Mouse (Mus musculus) neural tube, embryonic 15.5 days (tissue): ENCODE measurements around the gene Lrrc28. TPM values are rescaled to one million over a fixed set of nuclear protein-coding genes. Genes with fewer than 3 reads are reported as not detected.

ENCODE experiments used
- ATAC-seq: fragments of 200-750 bp; cut with Nextera tagmentation; 2 replicates; pipeline ENCODE4 v1.8.0; 2017; ENCODE audit warnings: mild to moderate bottlenecking, moderate TSS enrichment, moderate library complexity; ENCODE audit not compliant: low FRiP score
- H3K27ac ChIP-seq: fragments of 300-500 bp; sonication (generic); replicated peaks from 2 replicates; pipeline ENCODE4 v1.5.1; 2015; ENCODE audit warnings: mild to moderate bottlenecking, inconsistent platforms
- H3K27me3 ChIP-seq: fragments of 300-500 bp; sonication (generic); replicated peaks from 2 replicates; pipeline ENCODE4 v1.6.1; 2015; ENCODE audit warnings: inconsistent platforms
- H3K36me3 ChIP-seq: fragments of 300-500 bp; sonication (generic); 2 replicates; pipeline ENCODE4 v1.6.1; 2015; ENCODE audit warnings: inconsistent platforms
- H3K4me1 ChIP-seq: fragments of 300-500 bp; sonication (generic); 2 replicates; pipeline ENCODE4 v1.6.1; 2015; ENCODE audit warnings: inconsistent platforms
- H3K4me2 ChIP-seq: fragments of 300-500 bp; sonication (generic); 2 replicates; pipeline ENCODE4 v1.6.1; 2015; ENCODE audit warnings: inconsistent platforms, mild to moderate bottlenecking, moderate library complexity
- H3K4me3 ChIP-seq: fragments of 300-500 bp; sonication (generic); replicated peaks from 2 replicates; pipeline ENCODE4 v1.5.1; 2015; ENCODE audit warnings: mild to moderate bottlenecking, inconsistent platforms
- H3K9ac ChIP-seq: fragments of 300-500 bp; sonication (generic); replicated peaks from 2 replicates; pipeline ENCODE4 v1.6.1; 2015; ENCODE audit warnings: mild to moderate bottlenecking, inconsistent platforms
- H3K9me3 ChIP-seq: fragments of 300-500 bp; sonication (generic); replicated peaks from 2 replicates; pipeline ENCODE4 v1.6.1; 2016; ENCODE audit warnings: inconsistent platforms
- whole genome bisulfite sequencing: fragments of 180-500 bp; shearing (Covaris S2); methylation state at CpG from one replicate; pipeline ENCODE4 v1.1.7; 2015; ENCODE audit warnings: mixed read lengths; 5-methylcytosine and 5-hydroxymethylcytosine counted together
- polyA plus RNA-seq: library from polyadenylated mRNA; unstranded; fragments of >200 nt; fragmentation: Nextera tagmentation; extraction: Ambion mirVana; gene quantifications from 2 replicates; pipeline ENCODE4 v1.2.1, GENCODE M21; 2015

The Lrrc28 gene
- polyA plus RNA-seq, 1 experiment from 2014 or later: 24.0 TPM

DNA sequence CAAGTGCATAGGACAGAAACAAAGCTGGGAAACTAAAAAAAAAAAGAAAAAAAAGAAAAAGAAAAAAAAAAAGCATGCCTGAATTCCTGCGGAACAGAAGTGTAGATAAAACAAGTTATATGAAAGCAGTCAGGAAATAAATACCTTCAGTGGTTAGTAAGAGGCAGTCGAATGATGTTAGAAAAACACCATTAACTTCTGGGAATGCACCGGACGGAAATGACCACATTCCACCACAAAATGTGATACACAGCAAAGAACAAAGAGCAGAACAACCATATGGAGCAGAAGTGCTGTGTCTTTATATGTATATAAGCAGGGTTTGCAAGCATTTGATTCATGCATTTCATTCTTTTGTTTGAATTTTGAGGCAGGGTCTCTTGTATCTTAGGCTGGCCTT is 28.2 kb downstream of the Lrrc28 start:
- ATAC-seq: no peak
- no peak overlapping the region for H3K4me3 ChIP-seq
- no peaks in the 10 kb centered on the region for H3K36me3 ChIP-seq
- no peaks in the 10 kb centered on the region for H3K9me3 ChIP-seq
- H3K4me1 ChIP-seq: peaks cover 15% of the 10 kb centered on the region
- H3K27me3 ChIP-seq: no peaks in the 10 kb centered on the region
- H3K4me2 ChIP-seq: no peak overlapping the region
- H3K9ac ChIP-seq: no peak overlapping the region
- H3K27ac ChIP-seq: no peak overlapping the region
- WGBS: 82% methylated on average over 4 of the region's 4 CpGs

DNA sequence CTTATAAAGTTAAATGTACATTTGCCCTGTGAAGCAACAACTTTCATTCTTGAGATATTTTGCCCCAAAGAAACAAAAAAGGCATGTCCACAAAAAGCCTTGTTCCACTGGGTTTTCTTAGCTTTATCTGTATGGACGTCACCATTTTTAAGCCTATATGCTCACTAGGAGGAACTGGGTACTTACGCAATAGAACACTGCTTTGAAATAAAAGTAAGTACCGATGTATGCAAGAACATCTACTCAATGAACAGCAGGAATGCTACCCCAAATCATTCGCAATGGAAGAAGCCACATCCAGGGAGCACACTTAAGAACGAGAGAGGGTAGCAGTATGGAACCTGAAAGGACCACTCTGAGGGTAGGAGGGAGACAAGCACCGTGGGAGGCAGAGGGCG is 30.6 kb downstream of the Lrrc28 start:
- Histone ChIP-seq H3K27ac (no peak overlapping the region; the same call in 1 of the 2 replicates), H3K4me3 (no peak overlapping the region), H3K4me1 (peaks cover 15% of the 10 kb centered on the region), H3K27me3 (no peaks in the 10 kb centered on the region), H3K9ac (no peak overlapping the region), H3K9me3 (no peaks in the 10 kb centered on the region), H3K36me3 (no peaks in the 10 kb centered on the region), H3K4me2 (no peak overlapping the region)
- no peak for ATAC-seq
- 88% methylated on average over 7 of the region's 7 CpGs for WGBS

DNA sequence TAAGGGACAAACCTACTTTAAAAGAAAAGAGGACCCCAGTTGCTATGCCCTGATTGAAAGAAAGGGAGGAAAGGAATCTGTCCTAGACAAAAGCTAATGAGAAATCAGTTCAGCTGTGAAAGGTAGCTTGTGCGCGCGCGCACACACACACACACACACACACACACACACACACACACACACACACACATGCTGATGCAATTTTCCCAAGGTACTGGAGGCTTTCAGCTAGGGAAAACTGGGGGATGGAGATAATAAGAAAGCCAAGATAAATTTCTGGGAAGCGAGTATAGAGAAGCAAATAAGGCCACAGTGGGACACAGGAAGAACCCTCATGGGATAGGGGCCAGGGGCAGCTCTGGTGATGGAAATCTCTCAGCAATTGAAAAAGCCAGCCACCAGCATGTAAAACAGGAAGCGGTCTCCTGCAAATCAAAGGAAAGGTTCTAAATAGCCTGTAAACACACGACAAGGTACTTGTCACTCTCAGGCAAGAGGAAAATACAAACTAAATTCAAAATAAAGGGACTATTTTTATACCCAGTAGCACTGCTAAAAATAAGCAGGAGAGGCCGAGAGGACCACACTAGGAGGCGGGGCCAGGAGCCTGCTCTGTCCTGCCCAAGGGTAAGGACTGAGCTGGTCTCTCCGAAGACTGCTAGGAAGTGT is 31.1 kb downstream of the Lrrc28 start:
- no peak for ATAC-seq
- Histone ChIP-seq H3K36me3 (no peaks in the 10 kb centered on the region), H3K9me3 (no peaks in the 10 kb centered on the region), H3K9ac (no peak overlapping the region), H3K4me2 (no peak overlapping the region), H3K4me3 (no peak overlapping the region), H3K27me3 (no peaks in the 10 kb centered on the region), H3K4me1 (peaks cover 15% of the 10 kb centered on the region), H3K27ac (no peak overlapping the region; the same call in 1 of the 2 replicates)
- WGBS: 53% methylated on average over 10 of the region's 10 CpGs

DNA sequence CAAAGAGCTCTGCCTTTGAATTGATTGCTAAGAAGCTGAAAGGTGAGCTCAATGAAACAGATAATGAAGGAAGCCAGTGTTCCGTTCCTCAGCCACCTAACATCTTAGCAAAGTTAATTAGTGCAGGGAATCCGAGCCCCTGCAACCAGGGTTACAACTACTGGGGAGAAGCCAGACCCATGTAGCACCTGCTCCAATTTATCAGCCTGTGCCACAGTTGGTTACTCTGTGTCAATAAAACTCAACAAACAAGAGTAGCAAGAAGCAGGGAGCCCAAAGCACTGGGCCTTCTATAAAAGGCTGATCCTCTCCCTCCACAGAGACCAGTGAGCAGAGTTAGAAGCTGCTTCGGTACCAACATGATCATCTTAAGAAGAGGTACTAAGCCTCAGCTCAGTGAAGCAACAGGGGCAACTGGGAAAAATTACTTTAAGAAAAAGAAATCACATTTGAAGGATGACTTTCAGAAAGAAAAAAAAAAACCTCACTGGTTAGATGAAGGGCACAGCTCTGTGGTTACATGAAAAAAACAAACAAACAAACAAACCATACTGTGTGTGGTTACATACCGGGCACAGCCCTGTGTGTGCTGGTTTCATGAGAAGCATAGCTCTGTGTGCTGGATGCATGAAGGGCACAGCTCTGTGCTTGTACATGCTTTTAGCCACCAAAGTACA is 36.6 kb downstream of the Lrrc28 start:
- no peak overlapping the region for H3K4me3 ChIP-seq
- no peak for ATAC-seq
- peaks cover 20% of the 10 kb centered on the region; the same call in 1 of the 2 replicates for H3K4me1 ChIP-seq
- no peaks in the 10 kb centered on the region for H3K9me3 ChIP-seq
- 37% methylated on average over 4 of the region's 4 CpGs for WGBS
- H3K36me3 ChIP-seq: no peaks in the 10 kb centered on the region
- H3K4me2 ChIP-seq: no peak overlapping the region
- H3K9ac ChIP-seq: no peak overlapping the region
- H3K27ac ChIP-seq: 0 out of 2 replicates have a peak overlapping the region, but pooled peaks have one; percentile 1
- no peaks in the 10 kb centered on the region for H3K27me3 ChIP-seq

DNA sequence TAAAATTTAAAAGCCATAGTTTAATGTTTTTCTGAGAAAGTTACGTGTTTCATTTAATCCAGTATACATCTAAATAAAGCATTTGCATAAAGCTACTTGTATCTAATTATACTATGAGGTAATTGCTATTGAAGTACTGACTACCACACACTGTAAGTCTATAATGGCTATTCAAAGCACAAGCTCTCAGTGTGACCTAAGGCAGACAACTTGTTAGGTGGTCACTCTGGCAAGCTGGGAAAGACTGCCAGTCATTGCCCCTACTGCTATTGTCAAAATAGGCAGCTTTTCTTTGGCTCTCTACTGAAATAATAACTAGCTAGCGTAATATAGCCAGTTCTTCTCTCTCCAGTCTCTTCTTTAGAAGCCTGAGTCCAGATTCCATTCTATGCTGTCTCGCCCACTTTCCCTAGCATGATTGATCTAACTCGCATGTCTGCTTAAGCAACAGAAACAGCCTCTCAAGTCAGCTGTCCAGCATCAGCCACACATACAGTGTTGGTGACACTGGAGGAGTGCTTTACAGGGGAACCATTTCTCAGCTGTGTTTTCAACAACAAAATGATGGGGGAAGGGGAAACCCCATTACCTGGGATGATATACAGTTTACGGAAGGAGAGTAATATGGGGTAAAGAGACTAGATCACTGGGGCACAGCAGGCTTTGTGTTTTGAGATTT is 37.3 kb downstream of the Lrrc28 start:
- Histone ChIP-seq H3K27ac (no peak overlapping the region), H3K4me1 (peaks cover 17% of the 10 kb centered on the region; the same call in 1 of the 2 replicates), H3K36me3 (no peaks in the 10 kb centered on the region), H3K9ac (no peak overlapping the region), H3K9me3 (no peaks in the 10 kb centered on the region), H3K4me3 (no peak overlapping the region), H3K27me3 (no peaks in the 10 kb centered on the region), H3K4me2 (no peak overlapping the region)
- 61% methylated on average over 5 of the region's 5 CpGs for WGBS
- no peak; the same call in 1 of the 2 replicates for ATAC-seq

- Histone ChIP-seq H3K9ac (no peak overlapping the region), H3K4me1 (peaks cover 17% of the 10 kb centered on the region; the same call in 1 of the 2 replicates), H3K4me3 (no peak overlapping the region), H3K4me2 (no peak overlapping the region), H3K27me3 (no peaks in the 10 kb centered on the region), H3K27ac (no peak overlapping the region), H3K36me3 (no peaks in the 10 kb centered on the region), H3K9me3 (no peaks in the 10 kb centered on the region)
- no peak for ATAC-seq
- WGBS: 98% methylated on average over 1 of the region's 1 CpGs
These were observed 38.8 kb downstream of the Lrrc28 start for GRCm38 (mm10) chr7:67606250-67606649.

DNA sequence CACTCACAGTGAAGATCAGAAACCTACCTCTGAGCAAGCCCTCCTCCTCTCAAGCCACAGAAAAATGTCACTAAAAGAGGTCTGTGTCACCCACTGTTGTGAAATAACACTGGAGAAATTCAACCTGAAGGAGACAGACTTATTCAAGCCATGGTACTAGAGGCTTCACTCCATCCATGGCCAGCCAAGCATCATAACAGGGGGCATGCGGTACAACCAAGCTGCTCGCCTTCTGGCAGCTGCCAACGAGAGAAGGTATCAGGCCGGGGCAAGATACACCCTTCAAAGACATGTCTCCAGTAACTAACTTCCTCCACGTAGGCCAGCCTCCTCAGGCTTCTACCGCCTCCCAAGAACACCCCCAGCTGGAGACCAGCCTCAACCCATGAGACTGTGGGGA is 40.0 kb downstream of the Lrrc28 start:
- Histone ChIP-seq H3K9me3 (no peaks in the 10 kb centered on the region), H3K36me3 (no peaks in the 10 kb centered on the region), H3K4me2 (no peak overlapping the region), H3K4me3 (no peak overlapping the region), H3K4me1 (peaks cover 17% of the 10 kb centered on the region; the same call in 1 of the 2 replicates), H3K27me3 (no peaks in the 10 kb centered on the region), H3K9ac (no peak overlapping the region), H3K27ac (no peak overlapping the region)
- no peak for ATAC-seq
- 92% methylated on average over 6 of the region's 6 CpGs for WGBS

GRCm38 (mm10) chr7:67598050-67598449 is 47.0 kb downstream of the Lrrc28 start:
- no peak for ATAC-seq
- H3K9ac ChIP-seq: no peak overlapping the region
- no peak overlapping the region for H3K27ac ChIP-seq
- no peak overlapping the region for H3K4me2 ChIP-seq
- no peaks in the 10 kb centered on the region for H3K36me3 ChIP-seq
- no peaks in the 10 kb centered on the region for H3K9me3 ChIP-seq
- no peaks in the 10 kb centered on the region for H3K27me3 ChIP-seq
- H3K4me3 ChIP-seq: no peak overlapping the region
- 72% methylated on average over 3 of the region's 3 CpGs for WGBS
- H3K4me1 ChIP-seq: no peaks in the 10 kb centered on the region; the same call in 1 of the 2 replicates

- no peak overlapping the region for H3K4me3 ChIP-seq
- H3K27me3 ChIP-seq: no peaks in the 10 kb centered on the region
- H3K4me2 ChIP-seq: no peak overlapping the region
- no peak for ATAC-seq
- H3K4me1 ChIP-seq: no peaks in the 10 kb centered on the region; the same call in 1 of the 2 replicates
- H3K9ac ChIP-seq: no peak overlapping the region
- WGBS: 69% methylated on average over 1 of the region's 1 CpGs
- H3K27ac ChIP-seq: no peak overlapping the region
- H3K36me3 ChIP-seq: no peaks in the 10 kb centered on the region
- no peaks in the 10 kb centered on the region for H3K9me3 ChIP-seq
These were observed 48.1 kb downstream of the Lrrc28 start for GRCm38 (mm10) chr7:67596961-67597360.

DNA sequence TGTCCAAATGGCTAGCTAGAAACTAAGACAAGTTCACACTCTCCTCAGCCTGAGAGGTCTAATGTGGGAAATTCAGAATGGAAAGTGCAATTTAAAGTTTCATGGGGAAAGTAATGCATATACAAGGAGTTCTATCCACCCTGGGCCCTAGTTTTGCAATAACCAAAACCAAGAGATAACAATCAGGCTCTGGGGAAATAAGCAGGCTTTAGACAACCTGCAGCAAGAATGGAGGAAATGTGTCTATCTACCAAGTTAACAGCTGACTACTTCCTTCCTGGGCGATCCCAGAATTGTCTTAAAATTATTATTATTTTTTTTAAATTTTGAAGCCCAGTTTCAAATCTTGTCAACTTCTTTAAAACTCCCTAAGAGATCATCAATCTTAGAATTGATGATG is 48.7 kb downstream of the Lrrc28 start:
- no peaks in the 10 kb centered on the region for H3K9me3 ChIP-seq
- ATAC-seq: no peak
- no peak overlapping the region for H3K4me2 ChIP-seq
- H3K36me3 ChIP-seq: no peaks in the 10 kb centered on the region
- no peak overlapping the region for H3K9ac ChIP-seq
- no peaks in the 10 kb centered on the region for H3K27me3 ChIP-seq
- no peaks in the 10 kb centered on the region; the same call in 1 of the 2 replicates for H3K4me1 ChIP-seq
- no peak overlapping the region for H3K4me3 ChIP-seq
- no peak overlapping the region for H3K27ac ChIP-seq
- WGBS: 100% methylated on average over 1 of the region's 1 CpGs

DNA sequence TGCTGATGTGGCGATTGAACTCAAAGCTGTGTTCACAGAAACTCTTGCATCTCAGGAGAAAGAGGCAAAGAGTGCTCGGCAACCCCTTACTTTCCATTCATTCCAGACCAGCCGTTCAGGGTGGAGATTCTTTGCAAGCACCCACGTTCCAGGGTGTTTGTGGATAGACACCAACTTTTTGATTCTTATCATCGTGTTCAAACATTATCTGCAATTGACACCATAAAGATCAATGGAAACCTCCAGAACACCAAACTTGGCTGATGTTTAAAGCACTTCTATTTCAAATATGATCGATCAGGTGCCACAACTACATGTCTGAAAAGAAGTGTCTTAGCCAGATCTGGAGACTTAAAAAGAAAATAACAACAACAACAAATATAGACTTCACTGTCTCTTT is 51.2 kb downstream of the Lrrc28 start:
- Histone ChIP-seq H3K36me3 (no peaks in the 10 kb centered on the region), H3K4me1 (no peaks in the 10 kb centered on the region), H3K4me3 (no peak overlapping the region), H3K9me3 (no peaks in the 10 kb centered on the region), H3K9ac (no peak overlapping the region), H3K27me3 (no peaks in the 10 kb centered on the region), H3K27ac (no peak overlapping the region), H3K4me2 (no peak overlapping the region)
- ATAC-seq: no peak
- WGBS: 88% methylated on average over 6 of the region's 6 CpGs

- no peak overlapping the region for H3K4me3 ChIP-seq
- H3K36me3 ChIP-seq: no peaks in the 10 kb centered on the region
- no peak for ATAC-seq
- H3K9ac ChIP-seq: no peak overlapping the region
- 94% methylated on average over 6 of the region's 6 CpGs for WGBS
- H3K27ac ChIP-seq: no peak overlapping the region
- H3K4me1 ChIP-seq: no peaks in the 10 kb centered on the region
- no peak overlapping the region for H3K4me2 ChIP-seq
- H3K9me3 ChIP-seq: no peaks in the 10 kb centered on the region
- no peaks in the 10 kb centered on the region for H3K27me3 ChIP-seq
These were observed 52.4 kb downstream of the Lrrc28 start for GRCm38 (mm10) chr7:67592670-67593069.
